Mouse (Mus musculus) lung, postnatal 0 days (tissue): ENCODE measurements around the gene Ankrd13b. TPM values are rescaled to one million over a fixed set of nuclear protein-coding genes. Genes with fewer than 3 reads are reported as not detected.
"Not testable (repeated sequence)": the region's sequence is repeated elsewhere in the genome, so short reads cannot be mapped to it uniquely, and the experiment has no call there.

ENCODE experiments used
- ATAC-seq: fragments of 200-750 bp; cut with Nextera tagmentation; 2 replicates; pipeline ENCODE4 v1.8.0; 2017; ENCODE audit warnings: moderate library complexity
- DNase-seq: peaks from one replicate; pipeline ENCODE4 v3.0.0-alpha.2; 2016; ENCODE audit warnings: low spot score
- H3K27ac ChIP-seq: fragments of 300-500 bp; sonication (generic); 2 replicates; pipeline ENCODE4 v1.5.1; 2014; ENCODE audit warnings: antibody characterized with exemption, mild to moderate bottlenecking, low read length, mixed read lengths
- H3K27me3 ChIP-seq: fragments of 300-500 bp; sonication (generic); replicated peaks from 2 replicates; pipeline ENCODE4 v1.6.1; 2014; ENCODE audit warnings: low read length, mixed read lengths; ENCODE audit not compliant: insufficient read depth
- H3K36me3 ChIP-seq: fragments of 300-500 bp; sonication (generic); 2 replicates; pipeline ENCODE4 v1.6.1; 2014; ENCODE audit warnings: low read length, mixed read lengths; ENCODE audit not compliant: insufficient read depth
- H3K4me1 ChIP-seq: fragments of 300-500 bp; sonication (generic); 2 replicates; pipeline ENCODE4 v1.6.1; 2014; ENCODE audit warnings: antibody characterized with exemption, low read depth, low read length, mixed read lengths; ENCODE audit not compliant: insufficient read depth
- H3K4me2 ChIP-seq: fragments of 300-500 bp; sonication (generic); replicated peaks from 2 replicates; pipeline ENCODE4 v1.6.1; 2014; ENCODE audit warnings: low read depth, mild to moderate bottlenecking, low read length, moderate library complexity, mixed read lengths
- H3K4me3 ChIP-seq: fragments of 300-500 bp; sonication (generic); 2 replicates; pipeline ENCODE4 v1.5.1; 2014; ENCODE audit warnings: low read depth, low read length
- H3K9ac ChIP-seq: fragments of 300-500 bp; sonication (generic); replicated peaks from 2 replicates; pipeline ENCODE4 v1.6.1; 2014; ENCODE audit warnings: low read depth, mild to moderate bottlenecking
- H3K9me3 ChIP-seq: fragments of 300-500 bp; sonication (generic); 2 replicates; pipeline ENCODE4 v1.6.1; 2016; ENCODE audit warnings: low read length, mixed read lengths
- CTCF ChIP-seq: IDR thresholded peaks from 2 replicates; pipeline ENCODE4 v1.5.1; 2016; ENCODE audit warnings: antibody characterized with exemption, mild to moderate bottlenecking
- EP300 ChIP-seq: IDR thresholded peaks from 2 replicates; pipeline ENCODE4 v1.6.1; 2016; ENCODE audit warnings: antibody characterized with exemption, mild to moderate bottlenecking, control low read depth
- WGBS: fragments of 180-500 bp; shearing (Covaris S2); extraction: QIAGEN DNeasy Blood & Tissue Kit; methylation state at CpG from one replicate; pipeline ENCODE4 v1.1.7; 2014; 5-methylcytosine and 5-hydroxymethylcytosine counted together
- polyA plus RNA-seq: library from polyadenylated mRNA; unstranded; fragments of >200 nt; fragmentation: Nextera tagmentation; extraction: Ambion mirVana; gene quantifications from 2 replicates; pipeline ENCODE4 v1.2.1, GENCODE M21; 2015

The Ankrd13b gene
- polyA plus RNA-seq = 1.9 and 2.2 TPM in 2 replicates

DNA sequence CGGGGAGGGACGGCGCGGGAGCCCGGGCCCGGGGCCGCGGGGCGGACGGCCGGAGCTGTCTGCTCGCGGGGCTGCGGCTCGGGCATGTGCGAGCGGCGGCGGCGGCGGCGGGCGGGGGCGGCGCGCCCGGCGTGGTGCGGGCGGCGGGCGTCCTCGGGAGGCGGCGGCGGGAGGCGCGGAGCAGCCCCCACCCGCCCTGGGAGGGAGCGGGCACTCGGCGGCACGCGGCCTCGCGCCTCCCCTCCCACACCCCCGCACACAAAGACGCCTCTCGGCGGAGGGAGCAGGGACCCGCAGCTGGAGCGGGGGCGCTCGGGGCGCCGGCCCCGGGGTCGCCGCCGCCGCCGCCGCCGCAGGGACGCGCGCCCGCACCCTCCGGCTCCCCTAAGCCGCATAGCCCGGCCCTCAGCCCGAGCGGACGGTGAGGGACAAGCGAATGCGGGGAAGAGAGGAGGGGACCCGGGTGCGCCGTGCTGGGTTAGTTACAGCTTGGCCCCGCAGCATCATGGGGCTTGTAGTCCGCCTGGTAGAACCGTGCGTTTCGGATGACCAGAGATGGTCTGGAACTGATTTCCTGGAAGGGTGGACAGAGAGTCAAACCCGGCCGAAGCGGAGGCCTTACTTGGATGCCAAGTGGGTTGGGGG is at the start of gene Ankrd13b:
Ankrd13b (minus strand) TSS at position 88 of the 645 bp plus-strand sequence.
- ATAC-seq = peak; percentile 27; the same call in 1 of the 2 replicates
- no peak for TF ChIP-seq CTCF
- no peak for TF ChIP-seq EP300
- peak within 1 kb of the TSS; percentile 32; the same call in 1 of the 2 replicates for H3K27ac ChIP-seq

DNA sequence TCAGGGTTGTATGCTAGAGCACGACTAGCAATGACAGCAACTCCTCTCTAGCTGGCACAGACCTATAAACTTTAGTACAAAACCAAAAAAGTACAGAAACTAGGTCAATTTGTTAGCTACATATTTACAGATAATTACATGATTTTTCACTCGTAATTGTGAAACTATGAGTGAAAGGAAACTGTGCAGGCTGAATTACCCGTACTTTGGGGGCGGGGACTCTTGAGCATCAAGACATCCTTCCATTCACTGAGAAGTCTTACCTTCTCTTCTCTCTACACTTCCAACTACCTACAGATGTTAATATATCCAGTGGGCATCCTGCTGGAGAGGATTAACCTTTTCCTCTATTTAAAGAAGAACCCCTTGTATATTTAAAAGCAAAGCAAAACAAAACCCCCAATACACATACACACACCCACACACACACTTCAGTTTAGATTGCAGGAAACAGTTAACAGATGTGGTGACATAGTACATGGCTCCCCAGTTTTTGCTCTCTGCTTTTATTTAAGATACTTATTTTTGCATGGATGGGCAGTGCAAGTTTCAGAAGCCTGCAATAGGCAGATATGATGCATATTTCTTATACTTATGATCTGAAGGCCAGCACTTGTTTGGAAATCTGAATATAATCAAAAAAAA is 42.8 kb upstream of the Ankrd13b start:
- TF ChIP-seq CTCF (no peak), EP300 (no peak)
- Histone ChIP-seq H3K4me1 (no peaks in the 10 kb centered on the region), H3K4me3 (no peak overlapping the region), H3K36me3 (no peaks in the 10 kb centered on the region; the same call in 1 of the 2 replicates), H3K27ac (no peak overlapping the region), H3K9ac (no peak overlapping the region), H3K27me3 (no peaks in the 10 kb centered on the region), H3K9me3 (no peaks in the 10 kb centered on the region), H3K4me2 (no peak overlapping the region)
- WGBS = 79% methylated on average over 4 of the region's 4 CpGs
- ATAC-seq (no peak), DNase-seq (no peak)

More for the DNA sequence above, at the start of gene Ankrd13b:
- peak within 1 kb of the TSS; percentile 99 for H3K4me2 ChIP-seq
- WGBS = 4% methylated on average over 32 of the region's 87 CpGs
- DNase-seq = peak; percentile 77
- no peaks in the 10 kb centered on the region for H3K9me3 ChIP-seq
- H3K9ac ChIP-seq = peak within 1 kb of the TSS; percentile 48
- peak within 1 kb of the TSS; percentile 78 for H3K4me3 ChIP-seq
- H3K27me3 ChIP-seq = no peaks in the 10 kb centered on the region
- no peaks in the 10 kb centered on the region for H3K36me3 ChIP-seq
- H3K4me1 ChIP-seq = peaks cover 30% of the 10 kb centered on the region

DNA sequence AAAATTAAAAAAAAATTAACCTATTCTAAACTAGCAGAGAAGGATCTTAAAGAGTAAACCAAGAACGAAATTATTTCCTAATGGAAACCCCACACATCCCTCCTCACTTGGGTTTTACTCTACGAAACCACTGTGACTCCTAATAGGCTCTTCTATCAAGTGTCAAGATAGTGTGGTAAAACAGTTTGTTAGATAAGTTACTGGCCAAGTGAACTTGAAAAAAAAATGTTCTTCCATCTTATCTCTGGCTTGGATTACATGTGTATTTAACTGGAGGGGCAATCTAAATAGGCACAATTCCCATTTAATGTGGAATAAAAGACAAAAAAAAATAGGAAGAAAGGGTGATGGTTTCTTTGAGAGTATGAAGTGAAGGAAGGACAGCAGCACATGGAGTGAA is 41.4 kb upstream of the Ankrd13b start:
- Histone ChIP-seq H3K27me3 (no peaks in the 10 kb centered on the region), H3K4me1 (no peaks in the 10 kb centered on the region), H3K36me3 (no peaks in the 10 kb centered on the region; the same call in 1 of the 2 replicates), H3K27ac (no peak overlapping the region), H3K4me2 (no peak overlapping the region), H3K9me3 (no peaks in the 10 kb centered on the region), H3K9ac (no peak overlapping the region), H3K4me3 (no peak overlapping the region)
- 66% methylated on average over 2 of the region's 2 CpGs for WGBS
- TF ChIP-seq CTCF = no peak
- no peak for TF ChIP-seq EP300
- DNase-seq (no peak), ATAC-seq (no peak)

DNA sequence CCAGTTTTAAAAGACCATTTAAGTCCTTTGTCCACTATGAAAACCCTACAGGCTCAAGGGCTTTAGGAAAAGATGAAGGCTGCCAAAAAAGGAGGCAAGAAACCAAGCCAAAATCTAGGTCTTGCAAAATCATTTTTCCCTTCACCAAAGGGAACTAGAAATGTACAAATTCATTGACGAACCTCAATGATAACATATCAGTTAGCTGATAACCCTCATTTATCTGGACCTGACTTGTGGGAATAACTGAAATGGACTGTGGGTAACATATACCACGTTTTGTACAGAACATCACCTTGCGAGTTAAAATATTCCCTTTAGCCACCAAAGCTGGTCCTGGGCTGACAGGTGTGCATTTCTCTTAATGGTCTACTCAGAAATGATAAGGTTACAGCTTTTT is 40.2 kb upstream of the Ankrd13b start:
- 68% methylated on average over 3 of the region's 3 CpGs for WGBS
- H3K36me3 ChIP-seq = no peaks in the 10 kb centered on the region

DNA sequence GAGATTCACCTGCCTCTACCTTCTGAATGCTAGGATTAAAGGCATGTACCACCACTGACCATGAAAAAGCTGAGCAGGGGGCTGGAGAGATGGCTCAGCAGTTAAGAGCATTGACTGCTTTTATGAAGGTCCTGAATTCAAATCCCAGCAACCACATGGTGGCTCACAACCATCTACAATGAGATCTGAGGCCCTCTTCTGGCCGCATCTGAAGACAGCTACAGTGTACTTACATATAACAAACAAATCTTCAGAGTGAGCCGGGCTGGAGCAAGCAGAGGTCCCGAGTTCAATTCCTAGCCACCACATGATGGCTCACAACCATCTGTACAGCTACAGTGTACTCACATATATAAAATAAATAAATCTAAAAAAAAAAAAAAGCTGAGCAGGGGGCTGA is 38.9 kb upstream of the Ankrd13b start:
- WGBS = 94% methylated on average over 3 of the region's 3 CpGs

More for the DNA sequence above, 40.2 kb upstream of the Ankrd13b start:
- H3K9me3 ChIP-seq = no peaks in the 10 kb centered on the region
- no peaks in the 10 kb centered on the region for H3K4me1 ChIP-seq
- H3K4me3 ChIP-seq = no peak overlapping the region
- DNase-seq (no peak), ATAC-seq (no peak)
- no peak overlapping the region for H3K9ac ChIP-seq
- H3K27me3 ChIP-seq = no peaks in the 10 kb centered on the region
- no peak overlapping the region for H3K27ac ChIP-seq
- H3K4me2 ChIP-seq = no peak overlapping the region
- TF ChIP-seq EP300 (no peak), CTCF (no peak)

DNA sequence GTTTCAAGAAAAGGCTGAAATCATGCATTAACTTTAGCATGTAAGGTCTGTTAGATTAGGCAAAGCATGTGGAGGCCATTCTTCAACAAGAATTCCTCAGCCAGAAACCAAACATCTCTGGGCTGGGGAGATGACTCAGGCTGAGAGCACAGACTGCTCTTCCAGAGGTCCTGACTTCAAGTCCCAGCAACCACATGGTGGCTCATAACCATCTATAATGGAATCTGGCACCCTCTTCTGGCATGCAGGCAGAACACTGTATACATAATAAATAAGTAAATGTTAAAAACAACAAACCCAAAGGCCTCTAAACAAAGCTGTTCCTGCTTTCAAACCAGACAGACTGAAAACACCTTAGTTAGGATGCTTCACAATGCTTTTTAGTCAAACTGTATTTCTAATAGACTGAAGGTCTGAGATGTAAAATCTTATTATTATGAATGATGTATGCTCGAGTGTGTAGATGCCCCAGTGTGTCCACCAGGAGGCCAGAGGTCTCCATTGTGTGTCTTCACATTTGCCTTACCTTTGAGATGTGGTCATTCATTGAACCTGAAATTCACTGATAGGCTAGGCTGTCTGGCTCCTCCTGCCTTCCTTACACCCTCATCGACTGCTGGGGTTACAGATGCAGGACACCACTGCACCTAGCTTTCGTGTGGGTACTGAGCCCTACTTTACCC is 36.5 kb upstream of the Ankrd13b start:
- H3K4me1 ChIP-seq = no peaks in the 10 kb centered on the region
- DNase-seq (no peak), ATAC-seq (no peak)
- no peak overlapping the region for H3K9ac ChIP-seq
- H3K27ac ChIP-seq = no peak overlapping the region
- H3K27me3 ChIP-seq = no peaks in the 10 kb centered on the region
- H3K9me3 ChIP-seq = no peaks in the 10 kb centered on the region
- no peak overlapping the region for H3K4me2 ChIP-seq
- WGBS = 69% methylated on average over 3 of the region's 3 CpGs
- H3K36me3 ChIP-seq = no peaks in the 10 kb centered on the region
- no peak overlapping the region for H3K4me3 ChIP-seq
- TF ChIP-seq CTCF (peak; percentile 20; the same call in 1 of the 2 replicates), EP300 (no peak)

More for the DNA sequence above, 38.9 kb upstream of the Ankrd13b start:
- not testable (repeated sequence) for H3K4me2 ChIP-seq, H3K36me3 ChIP-seq, H3K9ac ChIP-seq, H3K9me3 ChIP-seq, H3K4me3 ChIP-seq, H3K27ac ChIP-seq, DNase-seq, H3K4me1 ChIP-seq, ATAC-seq, H3K27me3 ChIP-seq
